Mouse (Mus musculus): ENCODE measurements around the gene Tln1. TPM values are rescaled to one million over a fixed set of nuclear protein-coding genes. Genes with fewer than 3 reads are reported as not detected.

The Tln1 gene
- polyA plus RNA-seq, 1 experiment from 2014 or later: 84.9 TPM

GRCm38 (mm10) chr4:43591961-43592360, 29.5 kb upstream of the Tln1 start:
- 69% methylated on average over 3 of the region's 3 CpGs for WGBS
- no peak overlapping the region for H3K9ac ChIP-seq (ENCODE audit: low read length)
- H3K4me2 ChIP-seq (ENCODE audit: low read depth, low read length): no peak overlapping the region
- H3K9me3 ChIP-seq (ENCODE audit: control insufficient read depth, low read length): no peaks in the 10 kb centered on the region
- no peaks in the 10 kb centered on the region for H3K36me3 ChIP-seq (ENCODE audit: control insufficient read depth, insufficient read depth, low read length)
- H3K27ac ChIP-seq (ENCODE audit: low read length): no peak overlapping the region
- H3K4me1 ChIP-seq (replicated peaks; ENCODE audit: control insufficient read depth, insufficient read depth, low read length): no peaks in the 10 kb centered on the region
- H3K27me3 ChIP-seq (ENCODE audit: control insufficient read depth, insufficient read depth, low read depth, low read length): no peaks in the 10 kb centered on the region
- ATAC-seq (ENCODE audit: low read depth): no peak
- H3K4me3 ChIP-seq (ENCODE audit: low read length): no peak overlapping the region

- Histone ChIP-seq H3K36me3 (ENCODE audit: control insufficient read depth, insufficient read depth, low read length) (no peaks in the 10 kb centered on the region), H3K4me1 (replicated peaks; ENCODE audit: control insufficient read depth, insufficient read depth, low read length) (no peaks in the 10 kb centered on the region), H3K4me2 (ENCODE audit: low read depth, low read length) (no peak overlapping the region), H3K27ac (ENCODE audit: low read length) (no peak overlapping the region), H3K9ac (ENCODE audit: low read length) (no peak overlapping the region), H3K27me3 (ENCODE audit: control insufficient read depth, insufficient read depth, low read depth, low read length) (no peaks in the 10 kb centered on the region), H3K9me3 (ENCODE audit: control insufficient read depth, low read length) (no peaks in the 10 kb centered on the region), H3K4me3 (ENCODE audit: low read length) (no peak overlapping the region)
- WGBS: 49% methylated on average over 5 of the region's 5 CpGs
- no peak for ATAC-seq (ENCODE audit: low read depth)
These were observed 29.1 kb upstream of the Tln1 start for GRCm38 (mm10) chr4:43591543-43591942.

- no peaks in the 10 kb centered on the region for H3K4me1 ChIP-seq (replicated peaks; ENCODE audit: control insufficient read depth, insufficient read depth, low read length)
- H3K36me3 ChIP-seq (ENCODE audit: control insufficient read depth, insufficient read depth, low read length): peaks cover 11% of the 10 kb centered on the region
- H3K4me3 ChIP-seq (ENCODE audit: low read length): no peak overlapping the region
- no peak for ATAC-seq (ENCODE audit: low read depth)
- H3K4me2 ChIP-seq (ENCODE audit: low read depth, low read length): no peak overlapping the region
- WGBS: 44% methylated on average over 7 of the region's 7 CpGs
- H3K27ac ChIP-seq (ENCODE audit: low read length): no peak overlapping the region
- no peaks in the 10 kb centered on the region for H3K27me3 ChIP-seq (ENCODE audit: control insufficient read depth, insufficient read depth, low read depth, low read length)
- H3K9me3 ChIP-seq (ENCODE audit: control insufficient read depth, low read length): no peaks in the 10 kb centered on the region
- no peak overlapping the region for H3K9ac ChIP-seq (ENCODE audit: low read length)
These were observed 25.2 kb upstream of the Tln1 start for GRCm38 (mm10) chr4:43587681-43588080.

- Histone ChIP-seq H3K4me1 (replicated peaks; ENCODE audit: control insufficient read depth, insufficient read depth, low read length) (no peaks in the 10 kb centered on the region), H3K9ac (ENCODE audit: low read length) (no peak overlapping the region), H3K4me3 (ENCODE audit: low read length) (no peak overlapping the region), H3K36me3 (ENCODE audit: control insufficient read depth, insufficient read depth, low read length) (peaks cover 20% of the 10 kb centered on the region), H3K9me3 (ENCODE audit: control insufficient read depth, low read length) (no peaks in the 10 kb centered on the region), H3K27ac (ENCODE audit: low read length) (no peak overlapping the region), H3K4me2 (ENCODE audit: low read depth, low read length) (no peak overlapping the region), H3K27me3 (ENCODE audit: control insufficient read depth, insufficient read depth, low read depth, low read length) (no peaks in the 10 kb centered on the region)
- ATAC-seq (ENCODE audit: low read depth): 0 out of 2 replicates have a peak, but pooled peaks have one; percentile 11
- WGBS: 63% methylated on average over 8 of the region's 8 CpGs
These were observed 23.9 kb upstream of the Tln1 start for GRCm38 (mm10) chr4:43586411-43586810.

GRCm38 (mm10) chr4:43585682-43586081, 23.2 kb upstream of the Tln1 start:
- Histone ChIP-seq H3K36me3 (ENCODE audit: control insufficient read depth, insufficient read depth, low read length) (peaks cover 25% of the 10 kb centered on the region), H3K27me3 (ENCODE audit: control insufficient read depth, insufficient read depth, low read depth, low read length) (no peaks in the 10 kb centered on the region), H3K27ac (ENCODE audit: low read length) (no peak overlapping the region), H3K9ac (ENCODE audit: low read length) (no peak overlapping the region), H3K4me3 (ENCODE audit: low read length) (no peak overlapping the region), H3K4me2 (ENCODE audit: low read depth, low read length) (no peak overlapping the region), H3K9me3 (ENCODE audit: control insufficient read depth, low read length) (no peaks in the 10 kb centered on the region), H3K4me1 (replicated peaks; ENCODE audit: control insufficient read depth, insufficient read depth, low read length) (no peaks in the 10 kb centered on the region)
- WGBS: 47% methylated on average over 10 of the region's 10 CpGs
- ATAC-seq (ENCODE audit: low read depth): no peak

- 60% methylated on average over 12 of the region's 12 CpGs for WGBS
- ATAC-seq (ENCODE audit: low read depth): no peak
- H3K9me3 ChIP-seq (ENCODE audit: control insufficient read depth, low read length): no peaks in the 10 kb centered on the region
These were observed 22.2 kb upstream of the Tln1 start, which contains the start of gene Msmp for GRCm38 (mm10) chr4:43584444-43585416. Msmp (minus strand) TSS chr4:43584494.

DNA sequence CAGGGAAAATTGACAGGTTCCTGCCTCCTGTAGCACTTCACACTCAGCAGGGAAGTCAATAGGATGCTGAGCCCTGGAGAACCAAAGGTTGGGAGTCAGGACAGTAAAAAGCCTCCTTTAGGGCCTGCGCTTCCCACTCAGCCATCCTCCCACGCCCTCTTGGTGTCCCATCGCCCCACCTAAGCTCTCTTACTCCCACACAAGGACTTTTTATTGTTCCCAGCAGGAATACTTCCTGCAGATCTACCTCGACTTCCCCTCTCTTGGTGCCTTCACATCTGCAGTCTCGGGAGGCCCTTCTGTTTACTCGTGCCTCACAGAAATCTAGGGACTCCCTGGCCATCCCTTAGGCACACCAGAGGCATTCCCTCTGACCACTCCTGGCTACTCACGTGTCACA, 20.9 kb upstream of the Tln1 start:
- H3K36me3 ChIP-seq (ENCODE audit: control insufficient read depth, insufficient read depth, low read length): peaks cover 25% of the 10 kb centered on the region
- H3K4me1 ChIP-seq (replicated peaks; ENCODE audit: control insufficient read depth, insufficient read depth, low read length): peaks cover 7% of the 10 kb centered on the region
- H3K27me3 ChIP-seq (ENCODE audit: control insufficient read depth, insufficient read depth, low read depth, low read length): no peaks in the 10 kb centered on the region
- ATAC-seq (ENCODE audit: low read depth): no peak
- no peak overlapping the region for H3K4me2 ChIP-seq (ENCODE audit: low read depth, low read length)
- H3K27ac ChIP-seq (ENCODE audit: low read length): no peak overlapping the region
- H3K9ac ChIP-seq (ENCODE audit: low read length): no peak overlapping the region
- no peak overlapping the region for H3K4me3 ChIP-seq (ENCODE audit: low read length)
- no peaks in the 10 kb centered on the region for H3K9me3 ChIP-seq (ENCODE audit: control insufficient read depth, low read length)
- WGBS: 65% methylated on average over 7 of the region's 7 CpGs

More at GRCm38 (mm10) chr4:43584444-43585416, 22.2 kb upstream of the Tln1 start, which contains the start of gene Msmp:
- H3K9ac ChIP-seq (ENCODE audit: low read length): no peak within 1 kb of the TSS
- H3K4me3 ChIP-seq (ENCODE audit: low read length): no peak within 1 kb of the TSS
- H3K27me3 ChIP-seq (ENCODE audit: control insufficient read depth, insufficient read depth, low read depth, low read length): no peaks in the 10 kb centered on the region
- no peak within 1 kb of the TSS for H3K4me2 ChIP-seq (ENCODE audit: low read depth, low read length)
- peaks cover 2% of the 10 kb centered on the region for H3K4me1 ChIP-seq (replicated peaks; ENCODE audit: control insufficient read depth, insufficient read depth, low read length)
- peaks cover 25% of the 10 kb centered on the region for H3K36me3 ChIP-seq (ENCODE audit: control insufficient read depth, insufficient read depth, low read length)
- no peak within 1 kb of the TSS for H3K27ac ChIP-seq (ENCODE audit: low read length)

DNA sequence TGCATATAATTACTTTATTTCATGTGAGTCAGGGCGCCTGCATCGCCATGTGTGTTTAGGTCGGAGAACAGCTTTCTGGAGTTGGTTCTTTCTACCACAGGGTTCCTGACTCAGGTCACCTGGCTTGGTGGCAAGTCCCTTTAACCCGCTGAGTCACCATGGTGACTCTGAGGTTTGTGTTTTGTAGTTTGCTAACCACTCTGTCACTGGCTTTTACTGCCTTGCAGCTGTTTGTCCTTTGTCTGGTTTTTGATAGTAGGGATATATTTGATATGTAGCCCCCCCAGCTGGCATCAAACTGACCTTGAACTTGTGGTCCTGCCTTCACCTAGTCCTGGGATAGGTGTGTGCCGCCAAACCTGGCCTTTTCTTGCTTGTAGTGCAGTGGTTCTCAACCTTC, 19.8 kb upstream of the Tln1 start:
- H3K4me1 ChIP-seq (replicated peaks; ENCODE audit: control insufficient read depth, insufficient read depth, low read length): peaks cover 14% of the 10 kb centered on the region
- no peak overlapping the region for H3K27ac ChIP-seq (ENCODE audit: low read length)
- H3K9me3 ChIP-seq (ENCODE audit: control insufficient read depth, low read length): no peaks in the 10 kb centered on the region
- WGBS: 84% methylated on average over 5 of the region's 5 CpGs
- H3K36me3 ChIP-seq (ENCODE audit: control insufficient read depth, insufficient read depth, low read length): peaks cover 25% of the 10 kb centered on the region
- H3K27me3 ChIP-seq (ENCODE audit: control insufficient read depth, insufficient read depth, low read depth, low read length): no peaks in the 10 kb centered on the region
- ATAC-seq (ENCODE audit: low read depth): no peak
- no peak overlapping the region for H3K4me3 ChIP-seq (ENCODE audit: low read length)
- no peak overlapping the region for H3K4me2 ChIP-seq (ENCODE audit: low read depth, low read length)
- no peak overlapping the region for H3K9ac ChIP-seq (ENCODE audit: low read length)

- Histone ChIP-seq H3K27me3 (ENCODE audit: control insufficient read depth, insufficient read depth, low read depth, low read length) (no peaks in the 10 kb centered on the region), H3K4me1 (replicated peaks; ENCODE audit: control insufficient read depth, insufficient read depth, low read length) (peaks cover 21% of the 10 kb centered on the region), H3K4me3 (ENCODE audit: low read length) (no peak overlapping the region), H3K9ac (ENCODE audit: low read length) (no peak overlapping the region), H3K27ac (ENCODE audit: low read length) (no peak overlapping the region), H3K4me2 (ENCODE audit: low read depth, low read length) (no peak overlapping the region), H3K9me3 (ENCODE audit: control insufficient read depth, low read length) (no peaks in the 10 kb centered on the region), H3K36me3 (ENCODE audit: control insufficient read depth, insufficient read depth, low read length) (peaks cover 25% of the 10 kb centered on the region)
- WGBS: 91% methylated on average over 12 of the region's 12 CpGs
- ATAC-seq (ENCODE audit: low read depth): no peak
These were observed 18.9 kb upstream of the Tln1 start for GRCm38 (mm10) chr4:43581381-43581780.

All from lung, embryonic 16.5 days (tissue).